Mouse (Mus musculus) 416B (cell line): ENCODE measurements at regions not wholly inside any gene's neighbourhood (a gene's known extent, or its start where the extent isn't known, plus 50 kb on each side); places are given as distances from the start of the nearest gene placed in this dataset.

Experiments
- DNase-seq: peaks from one replicate; pipeline ENCODE4 v3.0.0; 2011; ENCODE audit warnings: low read depth

- DNase-seq: no peak
Measured at GRCm38 (mm10) chr9:32815473-32815872, 179.5 kb downstream of the Ets1 start.

- no peak for DNase-seq
Measured at GRCm38 (mm10) chr9:32816649-32817425, 180.8 kb downstream of the Ets1 start.

DNA sequence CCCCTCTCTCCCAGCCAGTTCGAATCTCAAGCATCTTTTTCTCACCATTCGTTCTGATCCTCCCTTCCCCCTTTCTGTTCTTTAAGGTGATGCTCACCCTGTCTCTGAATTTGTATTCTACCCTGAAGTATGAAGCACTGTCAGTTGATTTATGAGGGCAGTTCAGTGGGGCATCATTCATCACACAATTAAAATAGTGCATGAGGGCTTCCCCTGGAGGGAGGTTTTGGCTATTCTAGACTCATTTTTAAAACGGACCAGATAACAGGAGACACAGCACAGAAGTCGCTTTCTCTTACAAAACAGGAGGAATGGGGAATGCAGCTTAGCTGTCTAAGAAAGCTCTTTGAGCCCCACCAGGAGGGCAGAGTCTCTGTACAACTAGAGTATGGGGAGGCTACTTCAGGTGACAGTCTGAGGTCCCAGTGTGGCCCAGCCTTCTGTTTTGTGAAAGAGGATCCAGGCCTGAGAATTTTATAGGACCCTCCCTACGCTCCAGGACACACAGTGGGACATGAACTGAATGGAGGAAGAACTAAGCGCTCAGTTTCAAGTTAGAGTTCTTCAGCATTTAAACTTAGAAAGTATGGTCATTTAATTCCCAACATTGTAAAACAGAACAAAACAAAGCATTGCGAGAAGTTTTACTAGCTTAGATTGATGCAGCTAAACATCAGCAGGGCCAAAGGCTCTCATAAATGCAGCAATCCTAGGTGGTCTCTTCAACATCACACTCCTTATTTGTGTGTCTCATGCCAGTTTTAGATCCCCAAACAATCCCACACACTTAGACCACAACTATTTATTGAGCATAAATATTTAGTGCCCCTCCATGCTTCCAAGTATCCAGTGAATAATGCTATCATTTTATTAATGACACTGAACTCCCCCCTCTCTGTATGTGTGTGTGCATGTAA lies 181.7 kb downstream of the Ets1 start:
- no peak for DNase-seq

DNA sequence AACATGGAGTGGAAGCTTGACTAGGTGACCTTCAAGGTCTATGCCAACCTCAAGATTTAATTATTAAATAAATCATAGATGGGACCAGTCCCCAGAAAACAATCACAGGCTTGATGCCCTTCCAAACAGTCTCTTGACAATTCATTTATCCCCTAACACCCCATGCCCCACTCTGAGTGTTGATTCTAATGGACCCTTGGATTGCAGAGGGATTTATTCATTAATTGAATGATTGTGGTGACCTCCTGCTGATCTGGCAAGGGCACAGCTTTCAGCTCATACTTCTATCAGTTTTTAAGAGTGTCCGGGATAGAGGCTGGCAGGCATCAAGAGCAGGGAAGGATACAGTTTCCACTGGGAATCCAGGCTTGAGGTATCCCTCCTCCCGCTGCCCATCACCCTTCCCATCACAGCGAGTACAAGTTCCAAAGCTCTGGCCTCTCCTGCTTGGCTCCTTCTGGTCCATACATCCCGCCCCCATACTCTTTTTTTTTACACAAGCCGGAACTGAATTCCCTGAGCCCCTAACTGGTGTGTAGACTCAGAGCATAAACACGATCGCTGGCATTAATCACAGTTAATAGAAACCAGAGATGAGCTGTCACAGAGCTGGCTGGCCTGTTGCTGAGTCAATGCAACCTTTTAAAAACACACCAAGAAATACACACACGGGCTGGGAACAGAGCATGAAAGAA lies 187.6 kb downstream of the Ets1 start:
- no peak for DNase-seq

- no peak for DNase-seq
Measured at GRCm38 (mm10) chr9:32824134-32824531, 188.1 kb downstream of the Ets1 start.

DNA sequence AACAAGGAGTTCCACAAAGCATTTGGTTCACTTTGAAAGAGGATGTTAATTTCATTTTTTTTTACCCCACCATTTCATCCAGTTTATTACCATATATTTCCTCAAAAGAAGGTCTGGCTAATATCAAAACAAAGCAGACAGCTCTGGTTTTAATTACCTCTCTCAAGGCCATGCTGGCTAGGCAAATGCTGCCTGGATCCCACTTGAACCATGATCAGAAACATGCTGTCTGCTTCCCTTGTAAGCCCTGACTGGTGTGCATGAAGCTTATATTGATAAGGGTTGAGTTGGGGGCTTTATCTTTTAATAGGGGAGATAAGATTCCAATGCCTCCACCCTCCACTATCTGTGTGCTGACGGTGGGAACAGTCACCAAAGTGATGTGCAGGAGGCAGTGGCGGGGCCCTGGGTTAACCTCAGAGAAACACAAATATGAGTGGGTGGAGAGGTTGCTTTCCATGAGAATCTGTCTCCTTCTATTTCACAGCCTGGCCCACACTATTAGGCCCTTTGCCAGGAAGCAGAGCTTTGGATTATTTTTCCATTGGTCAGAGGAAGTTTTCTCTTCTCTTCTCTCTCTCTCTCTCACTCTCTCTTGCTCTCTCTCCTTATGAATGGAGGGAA lies 194.4 kb downstream of the Ets1 start:
- no peak for DNase-seq

- no peak for DNase-seq
Measured at GRCm38 (mm10) chr9:32833373-32833772, 197.4 kb downstream of the Ets1 start.

DNA sequence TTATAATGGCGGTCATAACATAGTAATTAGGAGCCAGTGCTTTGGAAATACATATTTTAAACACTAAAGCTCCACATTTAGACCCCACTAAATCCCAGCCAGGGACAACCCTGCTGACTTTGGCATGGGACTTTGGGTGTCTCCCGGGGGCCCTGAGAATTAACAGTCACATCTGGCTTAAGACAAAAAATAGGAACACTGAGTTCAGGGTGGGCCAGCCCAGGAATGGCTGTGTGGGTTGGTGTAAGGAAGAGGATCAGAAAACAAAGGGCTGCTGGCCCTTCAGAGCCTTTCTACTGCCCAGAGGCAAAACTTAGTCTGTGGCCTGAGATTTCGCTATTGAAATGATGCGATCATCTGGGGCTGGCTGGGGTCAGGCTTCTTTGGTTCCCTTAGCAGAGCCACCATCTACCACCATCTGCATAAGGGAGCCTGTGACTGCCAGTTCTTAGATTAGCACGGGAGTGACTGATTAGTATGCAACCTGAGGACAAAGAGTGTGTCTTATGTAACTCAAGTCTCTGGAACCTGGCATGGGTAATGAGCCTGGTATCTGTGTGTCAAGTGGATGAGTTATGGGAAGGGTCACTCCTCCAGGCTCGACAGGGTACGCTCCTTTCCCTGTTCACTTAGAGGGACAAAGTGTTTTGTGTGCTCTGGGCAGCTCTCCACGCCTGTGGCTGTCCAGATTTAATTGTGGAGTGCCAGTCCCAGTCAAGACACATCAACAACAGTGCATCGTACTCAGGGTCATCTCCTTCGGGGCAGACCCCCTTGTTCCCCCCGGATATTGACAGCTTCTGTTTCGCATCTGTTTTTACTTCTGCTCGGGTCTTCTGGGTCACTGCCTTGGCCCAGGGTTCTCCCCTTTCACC lies 199.0 kb downstream of the Ets1 start:
- no peak for DNase-seq

GRCm38 (mm10) chr9:32835626-32835971 lies 199.6 kb downstream of the Ets1 start:
- DNase-seq: no peak

DNA sequence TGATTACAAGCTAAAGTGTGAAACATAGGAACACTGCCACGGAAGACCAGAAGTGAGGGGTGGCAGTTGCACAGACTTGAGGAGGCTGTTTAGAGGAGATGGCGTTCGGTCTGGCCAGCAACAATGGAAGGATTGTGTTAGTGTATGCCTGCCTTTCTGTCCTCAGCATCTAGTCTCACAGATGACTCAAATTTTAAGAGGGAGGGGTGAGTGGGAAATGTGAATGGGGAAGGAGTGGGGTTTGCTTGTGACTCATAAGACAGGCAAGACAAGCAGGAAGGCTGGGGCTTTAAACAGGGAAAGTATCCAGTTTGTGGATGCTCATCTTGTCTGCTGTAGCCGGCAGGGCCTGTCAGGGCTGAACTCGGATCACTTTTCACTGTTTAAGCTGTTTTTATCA lies 200.3 kb downstream of the Ets1 start:
- peak; percentile 3 for DNase-seq

- no peak for DNase-seq
Measured at GRCm38 (mm10) chr9:32847361-32847760, 211.3 kb downstream of the Ets1 start.

GRCm38 (mm10) chr9:32852282-32852681 lies 216.3 kb downstream of the Ets1 start:
- DNase-seq: no peak

- DNase-seq: peak; percentile 15
Measured at GRCm38 (mm10) chr9:32863286-32863685, 227.3 kb downstream of the Ets1 start.

DNA sequence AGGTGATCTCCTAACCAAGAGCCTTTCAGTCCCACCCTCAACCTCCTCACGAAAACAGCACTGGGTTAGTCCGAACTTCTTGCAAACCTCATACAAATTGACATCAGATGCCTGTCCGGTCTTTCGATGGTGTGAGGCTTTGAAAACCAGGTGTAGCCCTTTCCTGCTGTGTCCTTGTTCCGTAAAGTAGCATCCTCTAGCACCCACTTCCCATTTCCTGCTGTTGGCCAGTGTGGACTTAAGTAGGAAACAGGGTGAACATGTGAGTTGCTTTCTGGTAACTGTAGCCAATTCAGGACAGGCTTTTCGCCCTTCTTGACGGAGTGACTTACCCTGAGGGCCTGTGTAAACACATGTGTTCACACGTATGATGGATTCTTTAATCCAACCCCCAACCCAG lies 232.9 kb downstream of the Ets1 start:
- no peak for DNase-seq

- no peak for DNase-seq
Measured at GRCm38 (mm10) chr9:32874306-32874875, 238.4 kb downstream of the Ets1 start.

- peak; percentile 3 for DNase-seq
Measured at GRCm38 (mm10) chr9:32882819-32883587, 247.0 kb downstream of the Ets1 start.

- DNase-seq: no peak
Measured at GRCm38 (mm10) chr9:32886008-32886650, 250.1 kb downstream of the Ets1 start.

GRCm38 (mm10) chr9:32899801-32900200 lies 263.8 kb downstream of the Ets1 start:
- DNase-seq: no peak

GRCm38 (mm10) chr9:32901287-32901686 lies 265.3 kb downstream of the Ets1 start:
- no peak for DNase-seq
